Mouse (Mus musculus) retina, postnatal 7 days (tissue): ENCODE measurements at regions not wholly inside any gene's neighbourhood (a gene's known extent, or its start where the extent isn't known, plus 50 kb on each side); places are given as distances from the start of the nearest gene placed in this dataset.

Experiments
- DNase-seq: peaks from one replicate; pipeline ENCODE4 v3.0.0-alpha.2; 2012; ENCODE audit warnings: low read depth, low spot score

DNA sequence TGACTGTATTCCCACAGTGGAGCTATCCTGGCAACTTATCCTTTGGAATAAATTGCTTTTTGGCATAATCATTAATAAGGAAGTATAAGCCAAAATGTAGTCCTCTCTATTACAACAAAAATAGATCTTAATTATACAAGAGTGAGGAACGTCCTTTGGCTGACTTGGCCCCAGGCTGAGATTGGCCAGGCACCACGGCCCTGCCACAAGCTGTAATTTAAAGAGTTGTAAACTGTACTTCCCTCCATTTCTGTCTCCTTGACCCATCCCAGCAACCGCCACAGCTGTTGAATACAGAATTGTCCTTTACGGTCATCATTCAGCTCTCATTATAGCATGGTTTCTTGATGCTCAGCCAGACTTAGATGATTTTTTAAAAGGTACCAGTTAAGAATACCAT, 119.6 kb upstream of the Smad1 start:
- no peak for DNase-seq

DNA sequence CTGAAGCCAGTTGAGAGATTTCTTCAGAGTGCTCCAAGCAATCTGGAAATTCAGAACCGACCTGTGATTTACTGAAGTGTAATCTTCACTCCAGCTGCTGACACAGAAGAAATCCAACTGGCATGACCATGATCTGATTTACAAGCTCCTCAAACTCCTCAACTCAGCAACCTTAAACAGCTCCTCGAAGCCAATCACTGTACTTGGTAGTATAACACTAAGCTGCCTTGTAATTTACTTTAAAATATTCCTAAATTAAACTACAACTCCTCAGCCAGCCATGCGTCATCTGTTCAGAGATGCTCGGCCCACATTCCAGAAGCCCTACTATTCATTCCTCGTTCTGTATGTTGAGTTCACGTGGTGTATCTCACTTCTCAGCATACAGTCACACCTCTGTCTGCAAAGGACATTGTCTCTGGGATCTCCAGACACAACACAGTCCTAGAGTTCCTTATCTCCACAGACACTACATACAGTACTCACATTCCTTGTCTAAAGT, 116.0 kb upstream of the Smad1 start:
- DNase-seq: no peak

DNA sequence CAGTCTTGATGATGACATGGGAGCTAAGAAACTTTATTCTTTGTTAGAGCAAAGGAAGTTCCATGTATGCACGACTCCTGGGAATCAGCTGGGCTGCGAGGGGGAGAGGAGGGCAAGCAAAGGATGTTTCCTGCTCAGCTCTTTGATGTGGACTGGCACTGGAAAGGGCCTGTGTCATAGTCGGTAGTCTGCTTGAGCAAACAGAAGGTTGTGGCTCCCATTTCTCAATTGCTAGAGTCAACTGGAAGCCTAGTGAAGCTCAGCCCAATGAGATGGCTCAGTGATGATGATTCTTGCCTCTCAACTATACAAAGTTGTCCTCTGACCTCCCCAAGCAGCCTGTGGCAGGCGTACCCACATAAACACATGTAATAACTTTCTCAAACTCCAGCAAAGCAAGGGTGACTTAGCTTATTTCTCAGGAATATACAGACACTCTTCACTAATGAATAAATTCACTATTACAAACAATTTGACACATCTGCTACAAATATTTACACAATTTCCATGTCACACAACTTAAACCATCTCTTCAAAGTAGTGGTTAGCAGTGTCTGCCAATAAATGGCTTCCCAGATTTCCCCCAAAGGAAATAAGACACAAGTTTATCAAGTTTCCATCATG, 115.4 kb upstream of the Smad1 start:
- no peak for DNase-seq

DNA sequence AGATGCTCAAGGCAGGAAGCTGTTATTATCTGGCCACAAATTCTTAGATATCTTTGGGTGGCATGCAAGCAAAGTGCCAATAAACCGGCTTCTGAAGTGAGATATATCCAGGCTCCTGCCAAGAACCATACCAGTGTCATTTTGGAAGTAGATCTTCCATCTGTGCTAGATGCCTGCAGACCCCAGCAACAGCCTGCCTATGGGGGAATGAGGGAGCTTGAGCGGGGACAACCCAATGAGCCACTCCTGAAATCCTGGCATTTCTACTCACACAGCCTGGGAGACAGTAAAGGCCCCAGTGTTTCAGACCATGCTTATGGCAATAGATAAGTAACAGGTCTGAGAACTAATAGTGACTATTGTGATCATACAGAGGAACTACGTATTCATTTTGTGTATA, 109.3 kb upstream of the Smad1 start:
- DNase-seq: no peak

DNA sequence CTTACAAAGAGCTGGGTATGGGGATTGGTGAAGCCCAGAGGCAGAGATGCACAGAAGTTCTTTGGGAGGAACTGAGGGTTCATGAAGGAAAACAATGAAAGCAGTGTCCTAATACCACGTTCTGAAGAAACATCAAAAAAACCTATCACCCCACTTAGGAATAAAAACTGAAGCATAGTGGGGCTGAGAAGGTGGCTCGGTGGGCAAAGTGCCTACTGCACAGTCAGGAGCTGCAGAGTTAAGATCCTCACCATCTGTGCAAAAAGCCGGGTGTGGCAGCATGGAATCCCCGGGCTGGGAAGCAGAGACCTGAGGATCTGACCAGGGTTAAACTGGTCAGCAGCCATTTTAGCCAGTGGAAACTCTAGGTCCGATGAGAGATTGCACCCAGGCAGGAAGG, 106.1 kb upstream of the Smad1 start:
- DNase-seq: no peak

DNA sequence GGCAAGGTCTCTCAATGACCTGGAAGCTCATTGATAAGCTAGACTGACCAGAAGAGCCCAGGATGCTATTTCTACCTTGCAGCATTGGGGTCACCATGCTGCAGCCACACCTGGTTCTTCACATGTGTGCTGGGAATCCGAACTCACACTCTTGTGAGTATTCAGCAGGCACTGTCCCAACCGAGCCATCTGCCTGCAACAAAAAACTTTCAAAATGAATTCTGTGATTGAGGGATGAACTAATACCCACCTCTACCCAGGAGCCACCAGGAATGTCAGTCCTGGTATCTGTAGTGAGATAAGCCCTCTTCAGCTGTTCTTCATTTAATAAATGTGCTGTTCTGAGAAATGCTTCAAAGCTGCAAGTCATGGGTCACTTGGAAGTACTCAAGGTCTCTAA, 104.6 kb upstream of the Smad1 start:
- no peak for DNase-seq

DNA sequence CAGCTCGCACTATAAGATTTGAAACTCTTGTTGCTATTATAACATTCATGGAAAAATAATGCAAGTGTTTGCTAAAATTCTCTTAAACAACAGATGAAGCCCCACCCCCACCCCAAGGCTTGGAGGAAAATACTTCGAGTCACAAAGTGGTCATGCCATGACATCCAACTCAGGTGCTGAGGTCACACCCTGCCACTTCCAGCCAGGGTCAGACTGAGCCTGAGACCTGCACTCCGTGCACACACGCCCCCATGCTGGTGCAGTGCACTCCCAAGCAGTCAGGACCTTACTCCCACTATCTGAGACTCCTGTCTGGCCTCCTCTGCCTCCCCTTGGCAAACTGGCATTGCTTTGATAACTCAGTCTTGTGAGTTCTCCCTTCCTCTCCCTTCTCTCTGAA, 102.7 kb upstream of the Smad1 start:
- DNase-seq: no peak

DNA sequence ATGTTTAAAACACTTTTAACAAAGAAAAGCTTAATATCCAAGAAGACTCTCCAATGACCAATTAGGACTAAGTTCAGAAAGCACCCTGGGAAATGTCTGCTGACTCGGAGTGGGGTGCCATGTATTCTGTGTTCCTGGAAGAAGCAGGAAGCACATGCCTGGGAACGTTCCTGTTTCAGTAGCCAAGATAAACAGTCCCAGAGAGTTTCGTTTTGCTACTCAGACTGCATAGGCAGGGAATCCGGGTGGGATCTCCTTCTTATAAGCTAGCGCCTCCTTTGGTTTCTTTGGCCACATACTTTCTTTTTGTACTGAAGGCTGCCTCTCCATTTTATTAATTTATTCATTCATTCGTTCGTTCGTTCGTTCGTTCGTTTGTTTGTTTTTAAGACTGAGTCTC, 101.9 kb upstream of the Smad1 start:
- no peak for DNase-seq

DNA sequence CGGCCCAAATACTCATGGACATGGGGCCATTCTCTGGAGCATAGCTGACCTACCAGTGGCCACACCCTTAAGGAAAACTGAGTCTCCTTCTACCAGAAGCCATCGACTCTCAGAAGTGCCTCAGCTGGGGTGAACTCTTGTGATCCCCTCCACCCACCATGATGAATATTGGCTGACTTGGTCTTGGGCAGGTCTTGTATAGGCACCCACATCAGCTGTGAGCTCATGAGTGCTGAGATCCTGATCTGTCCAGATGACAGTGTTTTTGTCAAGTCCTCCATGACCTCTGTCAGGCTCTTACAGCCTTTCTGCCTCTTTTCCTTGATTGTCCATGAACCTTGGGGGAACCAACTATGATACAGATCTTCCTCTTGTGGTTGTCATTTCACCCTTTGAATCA, 99.9 kb upstream of the Smad1 start:
- no peak for DNase-seq

DNA sequence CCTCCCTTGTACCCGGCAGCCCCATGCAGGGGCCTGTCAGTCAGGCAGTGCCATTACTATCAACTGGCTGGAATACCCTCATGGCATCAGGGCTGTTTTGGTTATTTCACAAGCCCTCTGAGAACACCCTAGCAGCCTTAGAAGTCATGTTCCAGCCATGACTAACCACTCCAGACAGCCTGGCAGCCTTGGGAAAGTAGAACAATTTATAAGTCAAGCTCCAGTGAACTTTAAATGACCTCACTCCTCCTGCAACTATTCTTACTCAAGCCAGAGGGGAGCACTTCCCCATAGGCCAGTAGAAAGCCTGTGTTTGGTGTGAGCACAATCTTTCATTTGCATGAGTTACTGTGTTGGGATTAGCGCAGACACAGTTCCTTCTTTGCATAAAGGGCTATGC, 99.3 kb upstream of the Smad1 start:
- no peak for DNase-seq

DNA sequence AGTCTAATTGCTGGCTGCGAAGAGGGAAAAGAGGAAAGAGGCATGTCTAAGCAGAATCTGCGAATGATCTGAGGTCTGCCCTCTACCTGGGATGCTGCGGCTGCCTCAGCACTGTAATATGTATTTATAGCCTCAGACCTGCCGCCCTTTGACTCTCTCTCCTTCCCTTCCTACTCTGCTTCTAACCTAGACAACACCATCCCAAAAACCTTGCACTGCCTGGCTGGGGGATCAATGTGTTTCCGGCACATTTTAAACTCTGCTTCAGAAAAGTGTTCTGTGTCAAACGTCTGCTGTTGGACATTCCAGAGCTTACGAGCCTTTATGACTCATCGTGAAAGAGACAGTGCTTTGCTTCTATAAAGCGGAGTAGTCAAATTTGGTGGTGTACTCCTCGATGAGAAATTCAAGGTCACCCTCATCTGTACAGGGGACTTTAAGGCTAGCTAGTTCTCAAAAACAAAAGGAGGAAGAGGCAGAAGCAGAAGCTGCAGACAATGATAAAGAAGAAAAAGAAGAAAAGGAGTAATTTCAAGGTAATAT, 91.9 kb upstream of the Smad1 start:
- no peak for DNase-seq

DNA sequence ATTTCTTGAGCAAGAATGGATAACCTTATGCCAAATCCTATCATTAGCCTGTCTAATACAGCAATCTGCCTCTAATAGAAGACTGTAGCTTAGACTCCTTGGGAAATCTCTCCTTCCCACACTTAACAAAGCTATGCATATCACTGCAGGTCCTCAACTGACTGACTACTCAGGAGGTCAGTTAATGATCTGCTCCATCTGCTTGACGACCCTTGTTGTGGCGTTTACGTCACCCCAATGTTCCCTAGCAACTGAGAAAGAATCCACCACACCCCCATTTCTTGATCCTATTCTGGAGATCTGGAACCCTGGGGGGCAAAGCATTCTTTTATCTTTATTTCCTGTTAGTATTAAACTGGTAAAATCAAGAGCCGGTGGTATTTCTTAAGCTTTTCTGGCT, 91.4 kb upstream of the Smad1 start:
- no peak for DNase-seq

DNA sequence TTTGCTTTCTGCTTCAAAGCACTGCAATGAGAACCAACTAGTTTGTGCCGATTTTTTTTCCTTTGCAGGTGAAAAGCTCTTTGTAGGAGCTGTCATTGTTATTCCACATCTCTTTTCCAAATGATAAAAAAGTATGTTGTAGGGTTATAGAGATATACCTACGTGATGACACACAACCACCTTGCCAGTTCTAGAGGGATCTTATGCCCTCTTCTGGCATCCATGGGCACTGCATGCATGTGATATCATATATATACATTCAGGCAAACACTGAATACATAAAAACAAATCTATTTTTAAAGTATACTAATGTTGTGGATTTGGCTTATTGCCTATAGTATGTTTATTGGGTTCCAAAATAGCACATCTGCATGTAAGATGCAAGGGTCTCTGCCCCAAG, 89.5 kb upstream of the Smad1 start:
- DNase-seq: no peak

DNA sequence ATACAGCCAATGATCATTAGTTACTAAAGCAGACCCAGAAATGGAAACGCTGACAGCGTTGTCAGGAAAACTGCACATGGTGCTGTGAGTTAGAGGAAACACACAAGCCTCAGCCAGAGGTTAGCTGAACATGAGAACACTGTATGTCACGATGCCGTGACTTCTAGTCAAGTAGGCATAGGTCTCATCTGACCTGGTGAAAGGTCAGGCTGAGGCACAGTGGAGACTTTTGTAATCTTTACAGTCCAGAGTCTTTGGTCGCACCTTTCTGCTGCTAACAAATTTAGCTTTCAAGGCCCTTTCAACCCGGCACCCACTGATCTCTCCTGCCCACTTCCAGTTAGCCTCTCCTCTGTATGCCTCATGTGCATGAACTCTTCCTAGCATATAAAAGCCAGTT, 88.3 kb upstream of the Smad1 start:
- DNase-seq: no peak

DNA sequence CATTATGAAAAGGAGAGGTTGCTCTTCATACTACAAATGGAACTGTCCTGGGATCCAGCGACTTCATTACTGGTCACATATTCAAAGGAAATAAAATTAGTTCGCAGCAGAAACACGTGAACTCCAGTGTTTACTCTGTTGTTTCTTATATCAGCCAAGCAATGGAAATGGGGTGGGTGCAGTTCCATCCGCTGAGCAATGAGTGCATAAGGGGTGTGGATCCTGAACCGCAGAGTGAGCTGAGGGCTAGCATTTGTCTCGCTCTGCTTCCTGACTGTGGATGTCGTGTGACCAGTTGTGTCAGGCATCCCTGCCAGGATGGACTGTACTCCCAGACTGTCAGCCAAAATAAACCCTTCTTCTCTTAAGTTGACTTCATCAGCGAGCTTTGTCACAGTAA, 80.0 kb upstream of the Smad1 start:
- DNase-seq: no peak

DNA sequence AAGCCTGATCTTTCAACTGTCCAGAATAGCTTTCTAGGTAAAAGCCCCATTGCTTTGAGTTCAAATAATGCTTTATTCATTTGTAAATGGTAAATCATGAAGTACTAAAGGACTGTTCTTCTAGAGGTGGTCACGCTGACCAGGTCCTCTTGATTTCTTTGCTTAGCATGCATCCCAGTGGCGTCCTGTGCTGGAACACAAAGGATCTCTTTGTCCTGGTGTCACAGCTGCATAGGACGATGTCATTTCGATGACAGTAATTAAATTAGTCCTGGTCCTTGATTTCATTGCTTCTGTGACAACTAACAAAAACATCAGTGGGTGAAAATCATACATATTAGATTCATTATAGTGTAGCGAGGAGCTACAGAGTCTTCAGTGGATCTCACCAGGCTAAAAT, 76.7 kb upstream of the Smad1 start:
- DNase-seq: no peak

DNA sequence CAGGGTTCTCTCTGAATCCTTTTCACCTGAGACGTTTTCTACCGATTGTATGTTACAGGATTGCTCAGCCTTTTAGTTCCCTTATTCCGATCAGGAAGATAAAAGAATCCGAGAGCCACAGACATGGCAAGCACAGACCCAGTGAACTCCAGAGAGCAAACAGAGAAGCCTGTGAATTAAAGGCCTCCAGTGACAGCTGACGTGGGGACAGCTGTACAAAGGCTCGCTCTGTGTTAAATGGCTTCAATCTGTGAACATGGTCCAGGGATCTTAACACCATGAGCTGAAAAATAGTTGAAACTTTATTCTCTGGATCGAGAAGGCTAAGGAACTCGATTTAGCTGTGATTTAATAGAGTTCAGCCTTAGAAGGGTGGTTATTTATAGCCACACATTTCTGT, 75.4 kb upstream of the Smad1 start:
- DNase-seq: no peak

DNA sequence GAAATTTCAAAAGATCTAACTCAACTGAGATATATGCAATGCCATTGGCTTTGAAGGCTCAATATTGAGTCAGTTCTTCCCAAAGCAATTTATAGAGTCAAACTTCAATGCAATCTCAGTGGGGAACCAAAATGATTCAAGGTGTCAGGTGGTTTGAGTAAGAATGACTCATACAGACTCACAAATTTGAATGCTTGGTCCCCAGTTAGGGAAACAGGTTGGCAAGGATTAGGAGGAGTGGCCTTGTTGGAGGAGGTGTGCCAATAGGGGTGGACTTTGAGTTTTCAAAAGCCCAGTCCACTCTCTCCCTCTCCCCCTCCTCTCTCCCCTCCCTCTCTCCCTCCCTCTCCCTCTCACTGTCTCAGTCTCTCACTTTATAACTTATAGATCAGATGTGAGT, 52.8 kb upstream of the Smad1 start:
- DNase-seq: no peak

DNA sequence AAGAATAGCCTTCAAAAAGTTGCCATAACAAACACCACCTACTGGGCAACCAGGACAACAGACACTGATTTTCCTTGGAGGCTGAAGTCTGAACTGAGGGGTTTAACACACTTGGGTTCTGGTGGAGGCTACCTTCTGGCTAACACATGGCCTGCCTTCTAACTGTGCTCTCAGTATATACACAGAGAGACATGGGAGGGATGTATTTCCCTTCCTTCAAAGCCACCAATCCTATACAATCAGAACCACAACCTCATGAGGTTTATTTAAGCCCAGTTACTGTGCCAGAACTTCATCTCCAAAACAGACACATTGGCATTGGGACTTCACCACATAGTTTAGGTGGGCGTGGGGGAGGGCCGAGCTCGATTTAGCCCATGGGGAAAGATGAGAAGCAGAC, 50.1 kb upstream of the Smad1 start:
- no peak for DNase-seq
